Mouse (Mus musculus): ENCODE measurements around the gene Lin7a. TPM values are rescaled to one million over a fixed set of nuclear protein-coding genes. Genes with fewer than 3 reads are reported as not detected.

The Lin7a gene
- polyA plus RNA-seq, 1 experiment = 0.19 TPM

DNA sequence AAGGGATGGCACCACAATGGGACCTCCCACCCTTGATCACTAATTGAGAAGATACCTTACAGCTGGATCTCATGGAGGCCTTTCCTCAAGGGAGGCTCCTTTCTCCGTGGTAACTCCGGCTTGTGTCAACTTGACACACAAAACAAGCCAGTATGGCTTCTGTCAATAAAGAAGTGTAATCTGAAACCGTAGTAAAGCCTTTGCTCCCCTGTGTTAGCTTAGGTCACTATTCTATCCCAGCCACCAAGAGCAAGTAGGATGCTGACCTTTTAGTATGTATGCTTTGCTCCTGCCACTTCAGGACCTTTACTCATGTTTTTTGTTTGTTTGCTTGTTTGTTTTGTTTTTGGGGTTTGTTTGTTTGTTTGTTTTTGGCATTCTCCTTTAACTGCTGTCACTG, 41.9 kb downstream of the Lin7a start:
- Histone ChIP-seq H3K27me3 (ENCODE audit: control insufficient read depth, insufficient read depth, insufficient read length) (no peaks in the 10 kb centered on the region), H3K79me2 (ENCODE audit: control insufficient read depth, insufficient read depth) (no peaks in the 10 kb centered on the region), H3K4me3 (ENCODE audit: insufficient read depth, poor library complexity, severe bottlenecking) (no peak overlapping the region), H3K36me3 (ENCODE audit: control insufficient read depth, insufficient read depth) (no peaks in the 10 kb centered on the region), H3K79me3 (ENCODE audit: low read depth) (no peaks in the 10 kb centered on the region), H3ac (ENCODE audit: control insufficient read depth, insufficient read length, low read depth) (no peak overlapping the region)
- no peak for TF ChIP-seq MAX (IDR thresholded peaks at IDR 0.05)
- TF ChIP-seq CTCF (IDR thresholded peaks at IDR 0.05; ENCODE audit: control insufficient read depth, insufficient read depth, insufficient read length) = no peak
- no peak for TF ChIP-seq MYOD1 (IDR thresholded peaks at IDR 0.05; ENCODE audit: control insufficient read depth, insufficient read length, low read depth)
- no peak for TF ChIP-seq CEBPB (IDR thresholded peaks at IDR 0.05; ENCODE audit: low read depth)
- TF ChIP-seq USF1 (IDR thresholded peaks at IDR 0.05; ENCODE audit: low read depth) = no peak
- no peak for TF ChIP-seq MYOG (IDR thresholded peaks at IDR 0.05; ENCODE audit: control insufficient read depth, extremely low read depth, insufficient read length)
- no peak for TF ChIP-seq FOSL1 (IDR thresholded peaks at IDR 0.05; ENCODE audit: insufficient read depth, low read length, poor library complexity, severe bottlenecking)

DNA sequence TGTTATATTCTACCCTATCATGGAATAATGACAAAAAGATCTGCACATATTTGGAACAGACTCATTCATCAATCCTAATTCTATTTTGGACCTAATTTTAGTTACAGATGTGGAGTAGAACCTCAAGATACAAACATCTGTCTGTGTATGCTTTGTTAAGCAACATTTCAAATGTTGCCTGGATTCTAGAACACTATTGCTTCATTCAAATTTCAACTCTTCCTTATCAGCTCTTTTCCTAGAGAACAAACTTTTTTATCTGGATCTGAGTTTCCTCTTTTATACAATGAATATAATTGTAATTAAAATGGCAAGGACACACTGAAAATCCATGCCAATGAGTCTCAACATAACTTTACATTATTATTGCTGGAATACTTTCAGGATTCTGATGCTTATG, 43.8 kb downstream of the Lin7a start:
- no peak overlapping the region for H3K4me3 ChIP-seq (ENCODE audit: insufficient read depth, poor library complexity, severe bottlenecking)
- no peaks in the 10 kb centered on the region for H3K79me3 ChIP-seq (ENCODE audit: low read depth)
- H3K27me3 ChIP-seq (ENCODE audit: control insufficient read depth, insufficient read depth, insufficient read length) = no peaks in the 10 kb centered on the region
- TF ChIP-seq MYOD1 (IDR thresholded peaks at IDR 0.05; ENCODE audit: control insufficient read depth, insufficient read length, low read depth) (no peak), MAX (IDR thresholded peaks at IDR 0.05) (no peak), FOSL1 (IDR thresholded peaks at IDR 0.05; ENCODE audit: insufficient read depth, low read length, poor library complexity, severe bottlenecking) (no peak), CTCF (IDR thresholded peaks at IDR 0.05; ENCODE audit: control insufficient read depth, insufficient read depth, insufficient read length) (no peak), USF1 (IDR thresholded peaks at IDR 0.05; ENCODE audit: low read depth) (no peak)
- no peaks in the 10 kb centered on the region for H3K36me3 ChIP-seq (ENCODE audit: control insufficient read depth, insufficient read depth)
- H3ac ChIP-seq (ENCODE audit: control insufficient read depth, insufficient read length, low read depth) = no peak overlapping the region
- no peaks in the 10 kb centered on the region for H3K79me2 ChIP-seq (ENCODE audit: control insufficient read depth, insufficient read depth)

DNA sequence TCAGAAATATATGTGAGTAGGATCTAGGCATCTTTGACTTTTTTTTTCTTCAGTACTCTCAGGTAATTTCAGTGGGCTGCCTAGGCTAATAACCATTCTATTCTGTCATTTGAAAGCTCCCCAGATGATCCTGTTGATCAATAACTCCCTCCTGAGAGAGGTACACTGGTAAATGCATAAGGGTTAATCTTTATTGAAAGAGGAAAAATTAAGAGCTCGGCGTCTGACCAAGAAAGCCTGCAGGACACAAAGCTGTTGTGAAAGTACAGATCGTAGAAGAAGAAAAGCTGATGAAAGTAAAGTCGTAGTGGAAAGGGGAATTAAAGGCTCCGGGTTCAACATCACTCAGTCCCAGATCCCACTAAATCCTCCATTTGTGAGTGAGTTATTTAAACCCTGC, 44.2 kb downstream of the Lin7a start:
- Histone ChIP-seq H3K36me3 (ENCODE audit: control insufficient read depth, insufficient read depth) (no peaks in the 10 kb centered on the region), H3K79me2 (ENCODE audit: control insufficient read depth, insufficient read depth) (no peaks in the 10 kb centered on the region), H3K4me3 (ENCODE audit: insufficient read depth, poor library complexity, severe bottlenecking) (no peak overlapping the region), H3K27me3 (ENCODE audit: control insufficient read depth, insufficient read depth, insufficient read length) (no peaks in the 10 kb centered on the region), H3K79me3 (ENCODE audit: low read depth) (no peaks in the 10 kb centered on the region), H3ac (ENCODE audit: control insufficient read depth, insufficient read length, low read depth) (no peak overlapping the region)
- TF ChIP-seq FOSL1 (IDR thresholded peaks at IDR 0.05; ENCODE audit: insufficient read depth, low read length, poor library complexity, severe bottlenecking) = no peak
- no peak for TF ChIP-seq MAX (IDR thresholded peaks at IDR 0.05)
- no peak for TF ChIP-seq MYOG (IDR thresholded peaks at IDR 0.05; ENCODE audit: control insufficient read depth, extremely low read depth, insufficient read length)
- TF ChIP-seq MYOD1 (IDR thresholded peaks at IDR 0.05; ENCODE audit: control insufficient read depth, insufficient read length, low read depth) = no peak
- no peak for TF ChIP-seq USF1 (IDR thresholded peaks at IDR 0.05; ENCODE audit: low read depth)
- TF ChIP-seq CEBPB (IDR thresholded peaks at IDR 0.05; ENCODE audit: low read depth) = no peak
- no peak for TF ChIP-seq CTCF (IDR thresholded peaks at IDR 0.05; ENCODE audit: control insufficient read depth, insufficient read depth, insufficient read length)

DNA sequence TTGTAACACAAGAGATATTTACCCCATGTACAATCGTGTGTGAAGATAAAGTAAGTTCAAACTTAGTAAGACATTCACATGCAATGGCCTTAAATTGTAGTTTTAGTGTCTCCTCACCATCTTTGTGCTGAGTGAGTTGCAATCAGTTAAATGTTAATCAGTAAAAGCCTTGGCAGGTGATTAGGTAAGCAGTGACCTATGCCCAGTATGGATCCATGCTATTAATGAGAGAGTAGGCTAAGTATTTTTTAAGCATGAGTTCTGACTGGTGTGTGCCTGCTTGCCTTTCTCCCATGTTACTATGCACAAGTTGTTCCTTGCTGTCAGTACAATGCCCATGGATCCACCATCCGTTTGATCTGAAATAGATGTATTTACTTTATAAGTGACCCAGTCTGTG, 44.6 kb downstream of the Lin7a start:
- Histone ChIP-seq H3K79me2 (ENCODE audit: control insufficient read depth, insufficient read depth) (no peaks in the 10 kb centered on the region), H3K36me3 (ENCODE audit: control insufficient read depth, insufficient read depth) (no peaks in the 10 kb centered on the region), H3ac (ENCODE audit: control insufficient read depth, insufficient read length, low read depth) (no peak overlapping the region), H3K4me3 (ENCODE audit: insufficient read depth, poor library complexity, severe bottlenecking) (no peak overlapping the region), H3K79me3 (ENCODE audit: low read depth) (no peaks in the 10 kb centered on the region), H3K27me3 (ENCODE audit: control insufficient read depth, insufficient read depth, insufficient read length) (no peaks in the 10 kb centered on the region)
- TF ChIP-seq MYOD1 (IDR thresholded peaks at IDR 0.05; ENCODE audit: control insufficient read depth, insufficient read length, low read depth) (no peak), CTCF (IDR thresholded peaks at IDR 0.05; ENCODE audit: control insufficient read depth, insufficient read depth, insufficient read length) (no peak), MYOG (IDR thresholded peaks at IDR 0.05; ENCODE audit: control insufficient read depth, extremely low read depth, insufficient read length) (no peak), USF1 (IDR thresholded peaks at IDR 0.05; ENCODE audit: low read depth) (no peak), FOSL1 (IDR thresholded peaks at IDR 0.05; ENCODE audit: insufficient read depth, low read length, poor library complexity, severe bottlenecking) (no peak), MAX (IDR thresholded peaks at IDR 0.05) (no peak), CEBPB (IDR thresholded peaks at IDR 0.05; ENCODE audit: low read depth) (no peak)

DNA sequence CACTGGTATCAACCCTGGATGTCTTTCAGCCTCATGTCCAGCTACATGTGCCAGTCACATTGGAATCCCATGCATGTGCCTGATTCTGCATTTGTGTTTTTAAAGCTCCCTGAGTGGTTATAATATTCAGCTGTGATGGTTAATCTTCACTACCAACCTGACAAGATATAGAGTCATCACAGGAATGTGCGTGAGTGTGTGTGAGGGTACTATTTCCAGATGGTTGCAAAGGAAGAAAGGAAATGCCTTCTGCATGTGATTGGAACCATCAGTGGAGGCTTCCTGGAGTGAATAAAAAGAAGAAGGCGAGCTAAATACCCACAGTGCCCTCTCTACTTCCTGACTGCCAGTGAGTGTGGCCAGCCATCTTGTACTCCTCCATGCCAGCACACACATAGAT, 48.2 kb downstream of the Lin7a start:
- H3K4me3 ChIP-seq (ENCODE audit: insufficient read depth, poor library complexity, severe bottlenecking) = no peak overlapping the region
- peak; percentile 48 for TF ChIP-seq MYOD1 (IDR thresholded peaks at IDR 0.05; ENCODE audit: control insufficient read depth, insufficient read length, low read depth)
- no peak for TF ChIP-seq USF1 (IDR thresholded peaks at IDR 0.05; ENCODE audit: low read depth)
- TF ChIP-seq CTCF (IDR thresholded peaks at IDR 0.05; ENCODE audit: control insufficient read depth, insufficient read depth, insufficient read length) = no peak
- H3K79me2 ChIP-seq (ENCODE audit: control insufficient read depth, insufficient read depth) = no peaks in the 10 kb centered on the region
- no peaks in the 10 kb centered on the region for H3K36me3 ChIP-seq (ENCODE audit: control insufficient read depth, insufficient read depth)
- H3ac ChIP-seq (ENCODE audit: control insufficient read depth, insufficient read length, low read depth) = no peak overlapping the region
- H3K79me3 ChIP-seq (ENCODE audit: low read depth) = no peaks in the 10 kb centered on the region
- H3K27me3 ChIP-seq (ENCODE audit: control insufficient read depth, insufficient read depth, insufficient read length) = no peaks in the 10 kb centered on the region

DNA sequence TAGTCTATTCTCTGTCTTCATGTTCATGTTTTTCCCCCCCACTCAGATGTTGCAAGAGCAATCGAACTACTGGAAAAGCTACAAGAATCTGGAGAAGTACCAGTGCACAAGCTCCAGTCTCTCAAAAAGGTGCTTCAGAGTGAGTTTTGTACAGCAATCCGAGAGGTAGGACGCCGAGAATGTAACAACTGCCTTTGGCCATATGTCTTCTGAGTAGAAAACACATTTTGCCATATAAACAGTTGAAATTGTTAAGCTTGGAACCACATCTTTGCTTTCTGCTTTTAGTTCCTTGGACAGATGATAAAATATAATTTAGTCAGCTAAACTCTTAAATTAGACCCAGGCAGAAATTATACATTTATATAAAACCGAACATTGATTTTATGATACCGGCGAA, 52.4 kb downstream of the Lin7a start:
- H3K36me3 ChIP-seq (ENCODE audit: control insufficient read depth, insufficient read depth) = no peaks in the 10 kb centered on the region
- no peaks in the 10 kb centered on the region for H3K79me3 ChIP-seq (ENCODE audit: low read depth)
- TF ChIP-seq CEBPB (IDR thresholded peaks at IDR 0.05; ENCODE audit: low read depth) = no peak
- TF ChIP-seq MAX (IDR thresholded peaks at IDR 0.05) = no peak
- no peak for TF ChIP-seq MYOG (IDR thresholded peaks at IDR 0.05; ENCODE audit: control insufficient read depth, extremely low read depth, insufficient read length)
- no peak for TF ChIP-seq CTCF (IDR thresholded peaks at IDR 0.05; ENCODE audit: control insufficient read depth, insufficient read depth, insufficient read length)
- no peak for TF ChIP-seq MYOD1 (IDR thresholded peaks at IDR 0.05; ENCODE audit: control insufficient read depth, insufficient read length, low read depth)
- TF ChIP-seq USF1 (IDR thresholded peaks at IDR 0.05; ENCODE audit: low read depth) = no peak
- no peak overlapping the region for H3ac ChIP-seq (ENCODE audit: control insufficient read depth, insufficient read length, low read depth)
- H3K4me3 ChIP-seq (ENCODE audit: insufficient read depth, poor library complexity, severe bottlenecking) = no peak overlapping the region
- no peaks in the 10 kb centered on the region for H3K79me2 ChIP-seq (ENCODE audit: control insufficient read depth, insufficient read depth)
- no peaks in the 10 kb centered on the region for H3K27me3 ChIP-seq (ENCODE audit: control insufficient read depth, insufficient read depth, insufficient read length)

All from C2C12 (cell line).